Mouse (Mus musculus) C2C12 (cell line): ENCODE data around the gene Stmnd1. TPM values are rescaled to one million over a fixed set of nuclear protein-coding genes. Genes with fewer than 3 reads are reported as not detected.
A peak's percentile ranks its signal among the peaks of the same experiment; 100 is the strongest.

ENCODE experiments used
- H3K27me3 ChIP-seq: one replicate; pipeline ENCODE4 v1.6.1; 2011; ENCODE audit not compliant: control insufficient read depth, insufficient read depth, insufficient read length
- H3K36me3 ChIP-seq: one replicate; pipeline ENCODE4 v1.6.1; 2011; ENCODE audit not compliant: control insufficient read depth, insufficient read depth
- H3K4me3 ChIP-seq: one replicate; pipeline ENCODE4 v1.5.1; 2011; ENCODE audit warnings: mild to moderate bottlenecking, control low read depth; ENCODE audit not compliant: poor library complexity, insufficient read depth, severe bottlenecking
- H3K79me2 ChIP-seq: one replicate; pipeline ENCODE4 v1.6.1; 2011; ENCODE audit not compliant: control insufficient read depth, insufficient read depth
- H3K79me3 ChIP-seq: one replicate; pipeline ENCODE4 v1.6.1; 2011; ENCODE audit warnings: low read depth, control low read depth
- H3ac ChIP-seq: one replicate; pipeline ENCODE3; 2011; ENCODE audit warnings: low read depth; ENCODE audit not compliant: control insufficient read depth, insufficient read length
- CEBPB ChIP-seq: IDR thresholded peaks from one replicate; pipeline ENCODE4 v1.6.1; 2011; ENCODE audit warnings: low read depth, mild to moderate bottlenecking, control low read depth, moderate library complexity
- CTCF ChIP-seq: IDR thresholded peaks from one replicate; pipeline ENCODE4 v1.5.1; 2011; ENCODE audit not compliant: control insufficient read depth, insufficient read depth, insufficient read length
- FOSL1 ChIP-seq: IDR thresholded peaks from one replicate; pipeline ENCODE4 v1.8.0; 2011; ENCODE audit warnings: mild to moderate bottlenecking, low read length; ENCODE audit not compliant: poor library complexity, insufficient read depth, severe bottlenecking
- MAX ChIP-seq: IDR thresholded peaks from one replicate; pipeline ENCODE4 v1.6.1; 2011; ENCODE audit warnings: mild to moderate bottlenecking, control low read depth
- MYOD1 ChIP-seq: IDR thresholded peaks from one replicate; pipeline ENCODE4 v1.6.1; 2011; ENCODE audit warnings: low read depth; ENCODE audit not compliant: control insufficient read depth, insufficient read length
- MYOG ChIP-seq: IDR thresholded peaks from one replicate; pipeline ENCODE4 v1.6.1; 2011; ENCODE audit not compliant: control insufficient read depth, insufficient read length; ENCODE audit errors: extremely low read depth
- USF1 ChIP-seq: IDR thresholded peaks from one replicate; pipeline ENCODE4 v1.6.1; 2011; ENCODE audit warnings: low read depth, mild to moderate bottlenecking, control low read depth, moderate library complexity
- polyA plus RNA-seq: library from polyadenylated mRNA; unstranded; fragments of >200 nt; fragmentation: generic; extraction: Trizol; gene quantifications from one replicate; pipeline ENCODE4 v1.2.1, GENCODE M21; 2012; ENCODE audit warnings: missing spikeins

Gene Stmnd1
- polyA plus RNA-seq, 1 experiment: 0.02 TPM

DNA sequence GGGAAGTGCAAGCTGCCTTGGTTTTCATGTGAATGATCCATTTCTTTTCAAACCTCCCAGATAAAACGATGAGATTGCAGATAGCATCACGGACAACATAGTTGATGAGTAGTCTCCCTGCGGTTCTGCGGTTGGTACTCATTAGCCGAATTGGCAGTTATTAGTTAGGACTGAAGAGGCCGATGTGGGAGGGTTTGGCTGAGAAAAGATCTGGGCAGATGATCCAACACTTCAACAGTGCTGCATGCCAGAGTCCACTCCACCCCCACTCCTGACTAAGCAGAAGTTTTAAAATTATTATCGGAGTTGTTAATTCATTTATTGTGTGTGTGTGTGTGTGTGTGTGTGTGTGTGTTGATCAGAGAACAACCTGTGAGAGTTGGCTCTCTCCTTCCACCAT is 34.7 kb upstream of the Stmnd1 start:
- Histone ChIP-seq H3K4me3 (no peak overlapping the region), H3ac (no peak overlapping the region), H3K79me3 (no peaks in the 10 kb centered on the region), H3K36me3 (no peaks in the 10 kb centered on the region), H3K27me3 (no peaks in the 10 kb centered on the region), H3K79me2 (no peaks in the 10 kb centered on the region)
- TF ChIP-seq MYOD1: no peak
- TF ChIP-seq MYOG: no peak
- no peak for TF ChIP-seq USF1
- TF ChIP-seq CEBPB: no peak
- TF ChIP-seq MAX: no peak
- no peak for TF ChIP-seq CTCF
- no peak for TF ChIP-seq FOSL1

DNA sequence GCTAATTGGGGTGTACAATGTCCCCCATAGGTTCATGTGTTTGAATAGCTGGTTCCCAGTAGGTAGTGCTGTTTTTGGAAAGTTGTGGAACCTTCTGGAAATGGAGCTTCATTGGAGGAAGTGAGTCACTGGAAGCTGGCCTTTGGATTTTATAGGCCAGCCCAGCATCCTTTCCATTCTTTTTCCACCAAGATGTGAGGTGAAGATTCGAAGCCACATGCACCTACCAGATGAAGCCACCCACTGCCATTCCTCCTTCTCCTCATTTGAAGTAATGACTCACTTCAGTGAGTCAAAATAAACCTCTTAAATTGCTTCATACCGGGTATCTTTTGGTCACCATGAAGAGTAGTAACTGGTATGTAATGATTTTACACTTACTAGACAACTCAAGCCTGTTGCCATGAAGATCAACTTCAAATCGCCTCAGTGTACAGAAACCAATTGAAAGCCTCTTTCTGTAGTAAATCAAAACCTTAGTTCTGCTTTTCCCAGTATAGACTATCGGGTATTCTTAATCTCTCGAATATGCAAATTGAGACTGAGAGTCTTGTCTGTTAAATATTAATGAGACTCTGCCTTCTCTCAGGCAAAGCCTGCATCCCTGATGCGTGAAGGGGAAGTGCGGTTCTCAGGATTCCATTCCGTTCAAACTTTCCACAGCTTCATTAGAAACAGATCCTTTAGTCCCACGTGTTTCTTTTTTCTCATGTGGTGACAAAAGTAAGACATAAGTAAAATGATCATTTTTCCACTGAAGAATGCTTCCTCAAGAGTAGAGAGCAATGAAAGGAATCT is 31.9 kb upstream of the Stmnd1 start:
- Histone ChIP-seq H3K4me3 (no peak overlapping the region), H3K79me2 (no peaks in the 10 kb centered on the region), H3ac (no peak overlapping the region), H3K27me3 (no peaks in the 10 kb centered on the region), H3K36me3 (no peaks in the 10 kb centered on the region), H3K79me3 (no peaks in the 10 kb centered on the region)
- TF ChIP-seq CEBPB (no peak), USF1 (no peak), FOSL1 (no peak), MYOD1 (no peak), CTCF (no peak)

DNA sequence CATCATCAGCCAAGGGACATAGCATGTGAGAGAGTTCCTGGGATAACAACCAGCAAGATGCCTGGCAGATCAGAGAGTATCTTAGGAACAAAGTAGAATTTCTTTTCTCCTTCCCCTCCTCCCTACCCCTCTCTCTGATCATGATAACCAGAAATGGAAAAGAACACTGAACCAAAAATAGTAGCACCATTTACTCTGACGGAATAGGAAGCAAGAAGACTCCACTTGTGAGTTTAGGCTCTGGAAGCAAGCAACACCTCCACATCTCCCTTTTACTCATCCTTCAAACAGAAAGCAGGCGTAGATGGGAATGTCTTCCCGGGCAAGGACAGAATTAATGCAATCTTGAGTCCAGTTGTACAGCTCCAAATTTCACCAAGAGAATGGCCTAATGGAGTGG is 19.8 kb upstream of the Stmnd1 start:
- H3K79me3 ChIP-seq: no peaks in the 10 kb centered on the region
- TF ChIP-seq FOSL1 (no peak), MAX (no peak), MYOD1 (no peak), USF1 (no peak), CTCF (no peak), MYOG (no peak), CEBPB (no peak)
- no peak overlapping the region for H3K4me3 ChIP-seq
- no peaks in the 10 kb centered on the region for H3K27me3 ChIP-seq
- H3K36me3 ChIP-seq: no peaks in the 10 kb centered on the region
- no peak overlapping the region for H3ac ChIP-seq
- H3K79me2 ChIP-seq: no peaks in the 10 kb centered on the region

- Histone ChIP-seq H3K4me3 (no peak overlapping the region), H3K36me3 (no peaks in the 10 kb centered on the region), H3K79me2 (no peaks in the 10 kb centered on the region), H3K79me3 (no peaks in the 10 kb centered on the region), H3K27me3 (no peaks in the 10 kb centered on the region), H3ac (no peak overlapping the region)
- no peak for TF ChIP-seq FOSL1
- TF ChIP-seq CTCF: no peak
- TF ChIP-seq CEBPB: no peak
- no peak for TF ChIP-seq USF1
- no peak for TF ChIP-seq MAX
- TF ChIP-seq MYOD1: no peak
- no peak for TF ChIP-seq MYOG
These were observed 19.4 kb upstream of the Stmnd1 start for GRCm38 (mm10) chr13:46254171-46254570.

GRCm38 (mm10) chr13:46255616-46256015 is 17.9 kb upstream of the Stmnd1 start:
- H3K4me3 ChIP-seq: no peak overlapping the region
- no peaks in the 10 kb centered on the region for H3K36me3 ChIP-seq
- H3K79me2 ChIP-seq: no peaks in the 10 kb centered on the region
- H3K27me3 ChIP-seq: no peaks in the 10 kb centered on the region
- H3K79me3 ChIP-seq: no peaks in the 10 kb centered on the region
- no peak overlapping the region for H3ac ChIP-seq
- no peak for TF ChIP-seq FOSL1
- TF ChIP-seq CEBPB: no peak
- no peak for TF ChIP-seq MYOD1
- TF ChIP-seq USF1: no peak

DNA sequence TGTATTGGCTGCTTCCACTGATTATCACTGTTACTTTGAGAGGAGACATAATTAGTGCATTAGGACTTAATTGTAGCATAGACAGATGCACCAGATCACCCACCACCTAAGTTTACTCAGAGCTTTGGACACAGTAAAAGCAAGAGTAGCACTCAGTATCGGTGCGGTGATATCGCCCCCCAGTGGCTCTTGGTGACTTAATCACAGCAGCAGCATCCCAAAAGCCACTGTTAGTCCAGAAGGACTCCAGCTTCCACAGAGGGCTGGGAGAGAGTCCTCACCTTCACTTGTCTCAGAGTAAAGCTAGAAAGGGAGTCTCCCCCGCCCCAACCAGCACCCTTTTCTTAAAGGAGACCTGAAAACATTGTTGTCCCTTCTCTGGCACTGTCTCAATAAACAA is 15.7 kb upstream of the Stmnd1 start:
- H3K27me3 ChIP-seq: no peaks in the 10 kb centered on the region
- H3K36me3 ChIP-seq: no peaks in the 10 kb centered on the region
- H3ac ChIP-seq: no peak overlapping the region
- TF ChIP-seq CTCF (peak; percentile 27), MAX (no peak)
- no peak overlapping the region for H3K4me3 ChIP-seq
- H3K79me2 ChIP-seq: no peaks in the 10 kb centered on the region
- H3K79me3 ChIP-seq: no peaks in the 10 kb centered on the region
